Mouse (Mus musculus) thymus, postnatal 0 days (tissue): Measurements from ENCODE around the gene Nkg7. TPM values are rescaled to one million over a fixed set of nuclear protein-coding genes. Genes with fewer than 3 reads are reported as not detected.

Experiments
- DNase-seq: peaks from one replicate; pipeline ENCODE4 v3.0.0-alpha.2; 2015; ENCODE audit warnings: low spot score
- polyA plus RNA-seq: library from polyadenylated mRNA; unstranded; fragments of >200 nt; fragmentation: Nextera tagmentation; extraction: Ambion mirVana; gene quantifications from 2 replicates; pipeline ENCODE4 v1.2.1, GENCODE M21; 2015

Gene Nkg7
- polyA plus RNA-seq, 1 experiment from 2014 or later: 94.0 TPM

- peak; percentile 90 for DNase-seq
Measured at GRCm38 (mm10) chr7:43443917-43444293, 7.0 kb downstream of the Nkg7 start, which contains the start of the genes Etfb and Gm45233. Gene Etfb (plus strand): TSS chr7:43444083. Gene Gm45233 (plus strand): TSS chr7:43444128.

- DNase-seq: no peak
Measured at GRCm38 (mm10) chr7:43447801-43448200, 10.9 kb downstream of the Nkg7 start.

- no peak for DNase-seq
Measured at GRCm38 (mm10) chr7:43448246-43448645, 11.4 kb downstream of the Nkg7 start.

GRCm38 (mm10) chr7:43449811-43450210 is 12.9 kb downstream of the Nkg7 start:
- no peak for DNase-seq

- DNase-seq: no peak
Measured at GRCm38 (mm10) chr7:43451726-43452125, 14.9 kb downstream of the Nkg7 start.

GRCm38 (mm10) chr7:43452609-43453008 is 15.7 kb downstream of the Nkg7 start:
- DNase-seq: peak; percentile 40

- no peak for DNase-seq
Measured at GRCm38 (mm10) chr7:43453599-43454355, 16.9 kb downstream of the Nkg7 start.

GRCm38 (mm10) chr7:43454371-43454770 is 17.5 kb downstream of the Nkg7 start:
- no peak for DNase-seq

- DNase-seq: no peak
Measured at GRCm38 (mm10) chr7:43462851-43463250, 26.0 kb downstream of the Nkg7 start, which contains the start of gene Vsig10l. Gene Vsig10l (plus strand): TSS chr7:43463151.

GRCm38 (mm10) chr7:43463976-43464375 is 27.1 kb downstream of the Nkg7 start:
- DNase-seq: no peak

GRCm38 (mm10) chr7:43464864-43465343 is 28.0 kb downstream of the Nkg7 start:
- DNase-seq: no peak

GRCm38 (mm10) chr7:43465344-43466098 is 28.6 kb downstream of the Nkg7 start:
- peak; percentile 86 for DNase-seq

GRCm38 (mm10) chr7:43466099-43466694 is 29.3 kb downstream of the Nkg7 start:
- peak; percentile 80 for DNase-seq

- peak; percentile 49 for DNase-seq
Measured at GRCm38 (mm10) chr7:43470373-43470772, 33.5 kb downstream of the Nkg7 start.

- DNase-seq: peak; percentile 25
Measured at GRCm38 (mm10) chr7:43475706-43476105, 38.8 kb downstream of the Nkg7 start.

GRCm38 (mm10) chr7:43476376-43476775 is 39.5 kb downstream of the Nkg7 start:
- no peak for DNase-seq

GRCm38 (mm10) chr7:43481191-43481590 is 44.3 kb downstream of the Nkg7 start:
- DNase-seq: no peak

- DNase-seq: no peak
Measured at GRCm38 (mm10) chr7:43482090-43482716, 45.3 kb downstream of the Nkg7 start.

GRCm38 (mm10) chr7:43483236-43483635 is 46.4 kb downstream of the Nkg7 start:
- DNase-seq: no peak
